In the genomic region with DNA sequence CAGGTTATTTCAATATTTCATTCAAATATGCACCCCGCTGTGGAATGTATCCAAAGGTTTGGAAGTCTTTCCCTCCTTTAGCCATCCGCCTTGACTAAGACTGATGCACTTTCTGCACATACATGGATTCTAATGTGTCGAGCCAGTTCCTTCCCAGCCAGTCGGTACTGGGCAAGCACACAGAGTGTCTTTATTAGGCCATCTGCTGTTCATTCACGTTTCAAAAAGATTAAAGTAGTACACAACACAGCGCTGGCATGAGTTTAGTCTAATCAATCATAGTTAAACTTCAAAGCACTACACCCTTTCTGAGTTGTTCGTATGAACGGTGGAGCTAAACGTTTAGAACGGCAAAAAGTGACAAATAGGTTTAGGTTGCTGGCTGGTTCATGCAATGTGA, we compare ENCODE assay signal across 21 mouse cellular contexts.
A peak's percentile ranks its signal among the peaks of the same experiment; 100 is the strongest.
DNase-seq lines count a peak whose midpoint lies in the region; ATAC-seq lines count a peak whose summit lies in the region.
"Had no signal": no experiment of that assay in that cellular context is flagged by ENCODE, and none has a peak within 500 bp of the region (broad histone marks: within the 10 kb centered on the region; RNA-seq: fewer than 3 reads in every experiment).

No protein-coding gene starts in this region.

- peak; percentile 29 for DNase-seq in embryo, embryonic 10 days (ENCODE audit: low spot score)
- no peak for DNase-seq in embryo, embryonic 9.5 days (ENCODE audit: extremely low spot score)
- DNase-seq in hindbrain, embryonic 11.5 days (ENCODE audit: low spot score), result no peak
- DNase-seq in midbrain, embryonic 14.5 days, result no peak
- no peak for DNase-seq in layer of hippocampus, adult 11-12 months (ENCODE audit: low spot score)
- DNase-seq: adrenal gland, postnatal 25 days; cerebellum, postnatal 25 days; embryo, embryonic 11 days; gastrocnemius, postnatal 25 days; heart, adult 18-20 months; heart, postnatal 10 days; kidney, postnatal 25 days; layer of hippocampus, postnatal 36 days; lung, adult 18-20 months had no signal

- no peaks in the 10 kb centered on the region for H3K4me1 ChIP-seq in hindbrain, embryonic 15.5 days (replicated peaks)
- no peaks in the 10 kb centered on the region for H3K4me1 ChIP-seq in hindbrain, embryonic 11.5 days (replicated peaks; ENCODE audit: control insufficient read depth, insufficient read depth, low read length)
- no peaks in the 10 kb centered on the region for H3K4me1 ChIP-seq in midbrain, embryonic 15.5 days
- H3K4me1 ChIP-seq in midbrain, embryonic 14.5 days (ENCODE audit: control insufficient read depth, insufficient read depth, low read length), result no peaks in the 10 kb centered on the region
- H3K4me1 ChIP-seq: liver, embryonic 12.5 days had no signal

- no peak overlapping the region for H3K4me2 ChIP-seq in hindbrain, embryonic 15.5 days
- no peak overlapping the region for H3K4me2 ChIP-seq in hindbrain, embryonic 11.5 days (replicated peaks; ENCODE audit: low read depth, low read length)
- H3K4me2 ChIP-seq in midbrain, embryonic 15.5 days, result no peak overlapping the region
- no peak overlapping the region for H3K4me2 ChIP-seq in midbrain, embryonic 14.5 days (ENCODE audit: low read length)
- H3K4me2 ChIP-seq: heart, embryonic 12.5 days; limb, embryonic 13.5 days; liver, embryonic 12.5 days had no signal

- H3K27me3 ChIP-seq in hindbrain, embryonic 15.5 days, result no peaks in the 10 kb centered on the region
- no peaks in the 10 kb centered on the region for H3K27me3 ChIP-seq in hindbrain, embryonic 11.5 days (ENCODE audit: control insufficient read depth, insufficient read depth, low read length)
- H3K27me3 ChIP-seq in midbrain, embryonic 15.5 days (replicated peaks), result no peaks in the 10 kb centered on the region
- no peaks in the 10 kb centered on the region for H3K27me3 ChIP-seq in midbrain, embryonic 14.5 days (ENCODE audit: control insufficient read depth, insufficient read depth, low read length)
- H3K27me3 ChIP-seq: heart, embryonic 12.5 days; limb, embryonic 13.5 days; liver, embryonic 12.5 days had no signal

- no peaks in the 10 kb centered on the region for H3K36me3 ChIP-seq in hindbrain, embryonic 15.5 days
- H3K36me3 ChIP-seq in hindbrain, embryonic 11.5 days (ENCODE audit: control insufficient read depth, insufficient read depth, low read length), result no peaks in the 10 kb centered on the region
- H3K36me3 ChIP-seq in midbrain, embryonic 15.5 days (replicated peaks), result no peaks in the 10 kb centered on the region
- no peaks in the 10 kb centered on the region for H3K36me3 ChIP-seq in midbrain, embryonic 14.5 days (ENCODE audit: control insufficient read depth, insufficient read depth, low read length)
- H3K36me3 ChIP-seq: heart, embryonic 12.5 days; liver, embryonic 12.5 days had no signal

- ATAC-seq in hindbrain, embryonic 15.5 days (ENCODE audit: low FRiP score, low read depth), result peak; percentile 72
- ATAC-seq in hindbrain, embryonic 11.5 days (ENCODE audit: low FRiP score), result no peak
- ATAC-seq in midbrain, embryonic 15.5 days (replicated peaks), result 0 out of 2 replicates have a peak, but pooled peaks have one; percentile 39
- ATAC-seq in midbrain, embryonic 14.5 days (ENCODE audit: low FRiP score, low TSS enrichment), result no peak
- ATAC-seq: CD4-positive, CD25-positive, alpha-beta regulatory T cell, adult 4 months; intestine, postnatal 0 days; liver, embryonic 12.5 days had no signal

- WGBS in hindbrain, embryonic 15.5 days, result 53% methylated on average over 10 of the region's 10 CpGs
- WGBS in hindbrain, embryonic 11.5 days, result 64% methylated on average over 10 of the region's 10 CpGs
- WGBS in midbrain, embryonic 15.5 days, result 74% methylated on average over 10 of the region's 10 CpGs
- 78% methylated on average over 10 of the region's 10 CpGs for WGBS in midbrain, embryonic 14.5 days

- no peak overlapping the region for H3K27ac ChIP-seq in hindbrain, embryonic 15.5 days (replicated peaks)
- no peak overlapping the region for H3K27ac ChIP-seq in hindbrain, embryonic 11.5 days (ENCODE audit: low read depth, low read length)
- H3K27ac ChIP-seq in midbrain, embryonic 15.5 days, result no peak overlapping the region
- H3K27ac ChIP-seq in midbrain, embryonic 14.5 days (replicated peaks; ENCODE audit: low read depth, low read length), result no peak overlapping the region
- H3K27ac ChIP-seq: limb, embryonic 13.5 days; liver, embryonic 12.5 days had no signal

- H3K9me3 ChIP-seq in hindbrain, embryonic 15.5 days, result no peaks in the 10 kb centered on the region
- H3K9me3 ChIP-seq in hindbrain, embryonic 11.5 days (ENCODE audit: control insufficient read depth, low read length), result no peaks in the 10 kb centered on the region
- no peaks in the 10 kb centered on the region for H3K9me3 ChIP-seq in midbrain, embryonic 15.5 days
- H3K9me3 ChIP-seq in midbrain, embryonic 14.5 days (ENCODE audit: control insufficient read depth, low read length), result no peaks in the 10 kb centered on the region
- H3K9me3 ChIP-seq: heart, embryonic 12.5 days; limb, embryonic 13.5 days; liver, embryonic 12.5 days had no signal

- no peak overlapping the region for H3K9ac ChIP-seq in hindbrain, embryonic 15.5 days
- no peak overlapping the region for H3K9ac ChIP-seq in hindbrain, embryonic 11.5 days (ENCODE audit: low read depth, low read length)
- no peak overlapping the region for H3K9ac ChIP-seq in midbrain, embryonic 15.5 days
- no peak overlapping the region for H3K9ac ChIP-seq in midbrain, embryonic 14.5 days (replicated peaks; ENCODE audit: low read length)
- H3K9ac ChIP-seq: heart, embryonic 12.5 days; limb, embryonic 13.5 days; liver, embryonic 12.5 days had no signal

- H3K4me3 ChIP-seq in hindbrain, embryonic 15.5 days, result no peak overlapping the region
- no peak overlapping the region for H3K4me3 ChIP-seq in hindbrain, embryonic 11.5 days (ENCODE audit: low read depth, low read length)
- no peak overlapping the region for H3K4me3 ChIP-seq in midbrain, embryonic 15.5 days
- H3K4me3 ChIP-seq in midbrain, embryonic 14.5 days (replicated peaks; ENCODE audit: low read depth, low read length), result no peak overlapping the region
- H3K4me3 ChIP-seq: heart, embryonic 12.5 days; limb, embryonic 13.5 days; liver, embryonic 12.5 days had no signal

Comparison
In these comparisons a context has a peak if more than half of its experiments do, and no peak if none do; other contexts are left out.
1. ATAC-seq: peak in hindbrain, embryonic 15.5 days (single experiment) and midbrain, embryonic 15.5 days (single experiment); none in hindbrain, embryonic 11.5 days (single experiment) and midbrain, embryonic 14.5 days (single experiment).